Mouse (Mus musculus) hindbrain, embryonic 12.5 days (tissue): ENCODE measurements around the gene Ankar. TPM values are rescaled to one million over a fixed set of nuclear protein-coding genes. Genes with fewer than 3 reads are reported as not detected.

Experiments used
- ATAC-seq: fragments of 200-750 bp; cut with Nextera tagmentation; 2 replicates; pipeline ENCODE4 v1.8.0; 2017; ENCODE audit warnings: moderate TSS enrichment; ENCODE audit not compliant: low FRiP score
- H3K27ac ChIP-seq: fragments of 300-500 bp; sonication (generic); 2 replicates; pipeline ENCODE4 v1.5.1; 2016; ENCODE audit warnings: mild to moderate bottlenecking
- H3K27me3 ChIP-seq: fragments of 300-500 bp; sonication (generic); 2 replicates; pipeline ENCODE4 v1.6.1; 2016; ENCODE audit warnings: mild to moderate bottlenecking
- H3K36me3 ChIP-seq: fragments of 300-500 bp; sonication (generic); 2 replicates; pipeline ENCODE4 v1.6.1; 2016; ENCODE audit warnings: mild to moderate bottlenecking
- H3K4me1 ChIP-seq: fragments of 300-500 bp; sonication (generic); 2 replicates; pipeline ENCODE4 v1.6.1; 2016
- H3K4me2 ChIP-seq: fragments of 300-500 bp; sonication (generic); replicated peaks from 2 replicates; pipeline ENCODE4 v1.6.1; 2016; ENCODE audit warnings: mild to moderate bottlenecking
- H3K4me3 ChIP-seq: fragments of 300-500 bp; sonication (generic); 2 replicates; pipeline ENCODE4 v1.5.1; 2016; ENCODE audit warnings: mild to moderate bottlenecking
- H3K9ac ChIP-seq: fragments of 300-500 bp; sonication (generic); 2 replicates; pipeline ENCODE4 v1.6.1; 2016; ENCODE audit warnings: mild to moderate bottlenecking, moderate library complexity
- H3K9me3 ChIP-seq: fragments of 300-500 bp; sonication (generic); replicated peaks from 2 replicates; pipeline ENCODE4 v1.6.1; 2016; ENCODE audit warnings: mild to moderate bottlenecking
- WGBS: fragments of 180-500 bp; shearing (Covaris S2); methylation state at CpG from one replicate; pipeline ENCODE4 v1.1.7; 2016; 5-methylcytosine and 5-hydroxymethylcytosine counted together
- polyA plus RNA-seq: library from polyadenylated mRNA; unstranded; fragments of >200 nt; fragmentation: Nextera tagmentation; extraction: Ambion mirVana; gene quantifications from 2 replicates; pipeline ENCODE4 v1.2.1, GENCODE M21; 2016

Ankar gene
- polyA plus RNA-seq, result not detected in 2 replicates

GRCm38 (mm10) chr1:72700479-72700878, at the start of gene Ankar:
Gene Ankar (minus strand): TSS chr1:72700579.
- no peak within 1 kb of the TSS for H3K27ac ChIP-seq
- H3K9ac ChIP-seq, result no peak within 1 kb of the TSS
- H3K4me2 ChIP-seq, result no peak within 1 kb of the TSS
- no peak for ATAC-seq
- H3K4me1 ChIP-seq, result no peaks in the 10 kb centered on the region
- no peak within 1 kb of the TSS for H3K4me3 ChIP-seq
- 80% methylated on average over 11 of the region's 11 CpGs for WGBS
- H3K36me3 ChIP-seq, result no peaks in the 10 kb centered on the region
- no peaks in the 10 kb centered on the region for H3K9me3 ChIP-seq
- no peaks in the 10 kb centered on the region for H3K27me3 ChIP-seq

- Histone ChIP-seq H3K9me3 (no peaks in the 10 kb centered on the region), H3K4me1 (no peaks in the 10 kb centered on the region), H3K27me3 (no peaks in the 10 kb centered on the region), H3K4me2 (no peak overlapping the region), H3K27ac (no peak overlapping the region), H3K4me3 (no peak overlapping the region), H3K9ac (no peak overlapping the region), H3K36me3 (no peaks in the 10 kb centered on the region)
- 85% methylated on average over 7 of the region's 7 CpGs for WGBS
- ATAC-seq, result no peak
These were observed 46.0 kb upstream of the Ankar start for GRCm38 (mm10) chr1:72746382-72746781.

DNA sequence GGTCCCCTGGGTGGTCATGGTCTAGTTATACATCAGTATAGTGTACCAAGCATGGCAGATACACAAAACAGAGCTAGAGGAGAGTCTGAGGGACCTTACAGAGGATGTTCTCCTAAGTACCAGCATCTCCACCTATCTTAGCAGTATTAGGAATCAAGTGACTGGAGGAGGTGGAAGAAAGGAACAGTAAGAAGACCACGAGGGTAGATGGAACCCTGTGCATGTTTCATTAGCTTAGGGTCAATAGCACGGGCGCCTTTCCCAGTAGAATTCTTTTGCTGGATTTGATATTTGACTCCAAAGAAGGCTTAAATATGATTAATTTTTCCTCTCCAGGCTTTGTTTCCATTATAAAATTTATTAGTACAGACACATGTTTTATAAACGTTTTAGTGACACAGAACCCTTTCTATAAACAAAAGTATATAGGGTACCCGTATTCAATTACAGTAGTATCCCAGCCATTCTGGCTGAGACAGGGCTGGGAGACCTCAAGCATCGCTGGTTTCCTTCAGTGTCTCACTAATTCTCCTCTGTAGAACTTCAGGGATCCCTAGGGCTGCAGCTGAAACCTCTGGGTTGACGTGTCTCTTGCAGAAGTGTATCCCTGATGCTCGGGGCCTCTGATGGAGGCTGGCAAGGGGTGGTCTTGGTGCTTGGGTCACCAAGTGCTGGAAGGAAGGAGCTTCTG, 44.6 kb upstream of the Ankar start:
- H3K4me3 ChIP-seq, result no peak overlapping the region
- no peak overlapping the region for H3K9ac ChIP-seq
- ATAC-seq, result no peak
- H3K27ac ChIP-seq, result no peak overlapping the region
- H3K4me2 ChIP-seq, result no peak overlapping the region
- H3K9me3 ChIP-seq, result no peaks in the 10 kb centered on the region
- H3K36me3 ChIP-seq, result no peaks in the 10 kb centered on the region
- 84% methylated on average over 8 of the region's 8 CpGs for WGBS
- H3K4me1 ChIP-seq, result no peaks in the 10 kb centered on the region
- H3K27me3 ChIP-seq, result no peaks in the 10 kb centered on the region

DNA sequence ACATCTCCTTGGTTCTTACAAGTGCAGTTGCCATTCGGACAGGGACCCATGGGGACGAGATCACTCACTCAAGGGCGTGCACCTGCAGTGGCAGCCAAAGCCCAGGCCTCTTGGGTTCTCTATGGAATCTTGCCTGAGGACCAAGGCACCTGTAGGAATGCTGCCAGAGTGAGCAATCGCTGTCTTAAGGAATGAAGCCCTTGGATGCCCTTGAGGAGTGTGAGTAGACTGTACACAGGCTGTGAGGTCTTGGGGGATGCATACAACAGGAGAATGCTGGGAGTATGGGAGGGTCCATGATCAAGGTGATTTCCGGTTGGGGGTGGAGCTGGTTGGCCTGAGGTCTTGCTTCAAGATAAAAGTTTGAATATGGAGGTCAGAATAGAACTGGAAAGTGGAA, 41.0 kb upstream of the Ankar start:
- Histone ChIP-seq H3K9ac (no peak overlapping the region), H3K36me3 (no peaks in the 10 kb centered on the region), H3K27me3 (no peaks in the 10 kb centered on the region), H3K4me1 (peaks cover 3% of the 10 kb centered on the region; the same call in 1 of the 2 replicates), H3K27ac (no peak overlapping the region), H3K9me3 (no peaks in the 10 kb centered on the region), H3K4me2 (no peak overlapping the region), H3K4me3 (no peak overlapping the region)
- ATAC-seq, result no peak
- 89% methylated on average over 5 of the region's 5 CpGs for WGBS

DNA sequence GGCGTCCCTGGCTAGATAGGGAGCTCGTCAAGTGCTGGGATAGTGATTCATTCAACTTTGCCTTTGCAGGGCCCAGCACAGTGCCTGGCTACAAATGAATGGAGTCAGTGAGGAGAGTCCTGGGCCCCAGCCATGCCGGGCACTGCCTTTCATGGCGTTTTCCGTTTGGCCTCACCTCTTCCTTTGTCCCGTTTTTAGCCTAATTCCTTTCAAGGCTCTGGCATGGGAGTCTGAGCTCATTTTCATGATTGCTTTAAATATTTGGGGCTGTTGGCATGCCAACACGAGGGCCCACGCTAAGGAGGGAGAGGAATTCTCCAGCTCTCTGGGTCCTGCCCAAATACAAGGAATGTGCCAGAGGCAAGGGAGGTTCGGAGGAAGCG, 39.3 kb upstream of the Ankar start:
- peaks cover 5% of the 10 kb centered on the region; the same call in 1 of the 2 replicates for H3K4me1 ChIP-seq
- H3K9ac ChIP-seq, result no peak overlapping the region
- no peak overlapping the region for H3K4me3 ChIP-seq
- no peaks in the 10 kb centered on the region for H3K9me3 ChIP-seq
- no peaks in the 10 kb centered on the region for H3K27me3 ChIP-seq
- H3K27ac ChIP-seq, result no peak overlapping the region
- 48% methylated on average over 10 of the region's 10 CpGs for WGBS
- ATAC-seq, result 0 out of 2 replicates have a peak, but pooled peaks have one; percentile 50
- H3K4me2 ChIP-seq, result no peak overlapping the region
- H3K36me3 ChIP-seq, result no peaks in the 10 kb centered on the region

DNA sequence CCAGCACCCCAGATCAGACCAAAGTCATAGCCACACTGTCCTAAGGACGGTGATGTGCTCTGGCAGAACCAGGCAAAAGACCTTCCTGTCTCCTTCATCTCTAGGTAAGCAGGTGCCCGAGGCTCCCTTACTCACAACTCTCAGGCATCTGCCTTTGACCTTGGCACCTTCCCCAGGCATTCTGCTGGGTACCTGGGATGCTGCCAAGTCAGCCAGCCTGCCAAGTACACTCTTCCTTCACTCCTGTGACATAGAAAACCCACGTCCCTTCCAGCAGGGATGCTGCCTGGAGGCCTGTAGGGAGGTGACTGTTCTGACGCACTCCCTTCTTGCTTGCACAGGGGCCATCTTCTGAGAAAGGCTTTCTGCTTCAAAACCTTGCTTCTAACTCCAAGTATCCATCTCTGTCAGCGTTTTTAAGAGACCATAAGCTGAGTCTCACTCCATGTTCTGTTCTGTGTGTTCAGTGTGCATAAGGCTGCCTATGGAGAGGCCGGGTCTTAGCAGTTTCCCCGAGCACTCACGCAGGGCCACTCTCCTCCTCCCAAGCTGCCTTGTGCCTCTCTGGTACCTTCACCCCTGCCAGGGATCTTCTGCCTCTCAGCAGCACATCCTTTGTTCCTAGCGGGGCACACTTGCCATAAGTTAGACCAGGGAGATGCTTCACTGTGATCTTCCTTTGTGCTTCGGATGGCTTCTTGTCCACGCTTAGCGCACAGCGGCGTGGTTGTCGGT, 38.7 kb upstream of the Ankar start:
- Histone ChIP-seq H3K4me1 (peaks cover 5% of the 10 kb centered on the region; the same call in 1 of the 2 replicates), H3K9me3 (no peaks in the 10 kb centered on the region), H3K9ac (no peak overlapping the region), H3K4me2 (no peak overlapping the region), H3K36me3 (no peaks in the 10 kb centered on the region), H3K4me3 (no peak overlapping the region), H3K27ac (no peak overlapping the region), H3K27me3 (no peaks in the 10 kb centered on the region)
- ATAC-seq, result 0 out of 2 replicates have a peak, but pooled peaks have one; percentile 4
- WGBS, result 69% methylated on average over 15 of the region's 15 CpGs

- H3K9me3 ChIP-seq, result no peaks in the 10 kb centered on the region
- peaks cover 5% of the 10 kb centered on the region; the same call in 1 of the 2 replicates for H3K4me1 ChIP-seq
- 60% methylated on average over 13 of the region's 13 CpGs for WGBS
- no peaks in the 10 kb centered on the region for H3K36me3 ChIP-seq
- no peak overlapping the region for H3K4me2 ChIP-seq
- H3K9ac ChIP-seq, result no peak overlapping the region
- no peak overlapping the region for H3K4me3 ChIP-seq
- H3K27ac ChIP-seq, result no peak overlapping the region
- H3K27me3 ChIP-seq, result no peaks in the 10 kb centered on the region
- no peak for ATAC-seq
These were observed 36.2 kb upstream of the Ankar start for GRCm38 (mm10) chr1:72736397-72737125.

DNA sequence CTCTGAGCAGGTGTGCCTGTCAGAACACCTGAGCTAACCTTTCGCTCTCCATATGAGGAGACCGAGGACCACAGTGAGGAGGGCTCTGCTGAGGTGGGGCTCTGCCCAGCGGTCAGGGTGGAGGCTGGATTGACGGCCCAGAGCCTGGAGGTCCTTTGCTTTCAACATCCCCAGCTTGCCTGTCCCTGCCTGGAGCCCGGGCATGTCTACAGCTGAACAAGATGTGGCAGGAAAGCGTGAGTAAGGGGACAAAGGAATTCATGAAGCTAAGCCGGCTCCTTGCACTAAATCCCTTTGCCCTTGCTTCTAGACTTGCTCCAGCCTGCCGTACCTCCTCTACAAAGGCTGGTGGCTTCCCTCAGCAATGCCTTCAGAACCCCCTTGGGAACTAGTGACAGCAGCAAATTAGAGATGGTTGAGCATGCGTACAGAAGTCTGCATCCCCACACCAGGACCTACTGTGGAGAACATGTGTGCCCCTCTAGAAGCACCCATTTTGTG, 32.9 kb upstream of the Ankar start:
- 86% methylated on average over 9 of the region's 9 CpGs for WGBS

DNA sequence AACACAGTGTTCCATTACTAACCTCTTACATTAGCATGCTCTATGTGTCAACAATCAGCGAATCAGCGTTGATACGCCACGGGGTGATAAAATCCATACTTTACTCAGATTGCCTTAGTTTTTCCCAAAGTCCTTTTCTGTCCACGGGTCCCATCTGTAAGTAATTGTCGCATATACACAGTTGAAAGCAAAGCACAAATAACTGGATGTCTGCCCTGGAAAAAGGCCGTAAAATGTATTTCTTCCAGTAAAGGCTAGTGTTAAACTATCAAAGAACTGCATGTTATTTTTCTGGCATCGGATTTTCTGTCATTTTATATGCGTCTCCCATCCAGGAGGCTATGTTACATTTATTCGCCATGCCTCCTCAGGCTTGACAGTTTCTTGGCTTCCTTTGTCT, 29.7 kb upstream of the Ankar start:
- H3K36me3 ChIP-seq, result no peaks in the 10 kb centered on the region
- no peak overlapping the region for H3K4me3 ChIP-seq
- H3K4me2 ChIP-seq, result no peak overlapping the region
- H3K27ac ChIP-seq, result no peak overlapping the region
- no peaks in the 10 kb centered on the region for H3K27me3 ChIP-seq
- ATAC-seq, result no peak
- no peaks in the 10 kb centered on the region for H3K4me1 ChIP-seq
- WGBS, result 73% methylated on average over 10 of the region's 10 CpGs
- no peaks in the 10 kb centered on the region for H3K9me3 ChIP-seq
- H3K9ac ChIP-seq, result no peak overlapping the region

More for the DNA sequence above, 32.9 kb upstream of the Ankar start:
- peaks cover 5% of the 10 kb centered on the region; the same call in 1 of the 2 replicates for H3K4me1 ChIP-seq
- H3K27me3 ChIP-seq, result no peaks in the 10 kb centered on the region
- H3K4me2 ChIP-seq, result no peak overlapping the region
- no peak overlapping the region for H3K27ac ChIP-seq
- no peak overlapping the region for H3K4me3 ChIP-seq
- H3K9me3 ChIP-seq, result no peaks in the 10 kb centered on the region
- H3K9ac ChIP-seq, result no peak overlapping the region
- ATAC-seq, result no peak
- no peaks in the 10 kb centered on the region for H3K36me3 ChIP-seq

- no peak overlapping the region for H3K9ac ChIP-seq
- H3K4me2 ChIP-seq, result no peak overlapping the region
- H3K27me3 ChIP-seq, result no peaks in the 10 kb centered on the region
- no peak overlapping the region for H3K27ac ChIP-seq
- WGBS, result 86% methylated on average over 4 of the region's 4 CpGs
- no peak for ATAC-seq
- no peaks in the 10 kb centered on the region for H3K9me3 ChIP-seq
- H3K4me1 ChIP-seq, result no peaks in the 10 kb centered on the region
- no peak overlapping the region for H3K4me3 ChIP-seq
- H3K36me3 ChIP-seq, result no peaks in the 10 kb centered on the region
These were observed 28.4 kb upstream of the Ankar start for GRCm38 (mm10) chr1:72728781-72729180.

DNA sequence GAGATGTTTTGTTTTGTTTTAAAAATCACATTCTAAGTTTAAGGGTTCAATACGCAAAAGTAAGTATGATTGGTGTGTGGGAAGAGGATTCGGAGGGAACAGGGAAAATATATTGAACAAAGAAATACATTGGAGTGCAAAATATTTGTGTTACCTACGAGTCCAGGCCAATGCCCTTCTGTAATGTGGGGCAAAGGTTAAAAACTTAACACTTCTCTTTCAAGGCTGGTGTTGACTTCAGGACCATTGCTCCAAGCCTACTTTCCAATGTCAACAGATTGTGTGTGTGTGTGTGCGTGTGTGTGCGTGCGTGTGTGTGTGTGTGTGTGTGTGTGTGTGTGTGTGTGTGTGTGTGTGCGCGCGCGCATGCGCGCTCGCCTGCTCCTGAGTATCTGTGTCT, 25.6 kb upstream of the Ankar start:
- H3K27ac ChIP-seq, result no peak overlapping the region
- WGBS, result 95% methylated on average over 13 of the region's 13 CpGs
- no peak overlapping the region for H3K4me2 ChIP-seq
- no peaks in the 10 kb centered on the region for H3K36me3 ChIP-seq
- H3K9ac ChIP-seq, result no peak overlapping the region
- no peaks in the 10 kb centered on the region for H3K9me3 ChIP-seq
- 0 out of 2 replicates have a peak, but pooled peaks cover under 1% of the 10 kb centered on the region for H3K4me1 ChIP-seq
- no peaks in the 10 kb centered on the region for H3K27me3 ChIP-seq
- ATAC-seq, result no peak
- H3K4me3 ChIP-seq, result no peak overlapping the region

GRCm38 (mm10) chr1:72724354-72724753, 24.0 kb upstream of the Ankar start:
- Histone ChIP-seq H3K27me3 (no peaks in the 10 kb centered on the region), H3K4me1 (peaks cover 10% of the 10 kb centered on the region), H3K9ac (no peak overlapping the region), H3K9me3 (no peaks in the 10 kb centered on the region), H3K4me2 (no peak overlapping the region), H3K4me3 (no peak overlapping the region), H3K36me3 (no peaks in the 10 kb centered on the region), H3K27ac (no peak overlapping the region)
- no peak for ATAC-seq
- 82% methylated on average over 2 of the region's 2 CpGs for WGBS
